In the genomic region with DNA sequence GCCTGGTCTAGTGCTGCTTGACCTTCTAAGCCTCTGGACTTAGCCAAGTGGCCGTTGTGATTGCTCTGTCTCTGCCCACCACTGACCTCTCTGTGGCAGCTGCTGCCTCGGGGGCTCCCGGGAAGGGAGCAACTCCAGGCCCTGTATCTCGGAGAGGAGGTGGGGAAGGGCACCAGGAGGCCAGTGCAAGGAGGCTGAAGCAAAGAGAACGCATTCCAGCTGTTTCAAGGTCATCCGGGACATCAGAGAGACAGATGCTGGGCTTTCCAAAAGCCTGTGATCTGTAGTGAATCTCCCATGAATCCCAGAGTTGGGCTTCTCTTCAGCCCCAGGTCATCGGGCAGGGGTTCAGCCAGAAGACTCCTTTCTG, we compare ENCODE assay signal across 9 mouse cellular contexts. TPM values are rescaled to one million over a fixed set of nuclear protein-coding genes. Genes with fewer than 3 reads are reported as not detected.
DNase-seq lines count a peak whose midpoint lies in the region; ATAC-seq and TF ChIP-seq lines count a peak whose summit lies in the region.
"Had no signal": no experiment of that assay in that cellular context is flagged by ENCODE, and none has a peak within 500 bp of the region (broad histone marks: within the 10 kb centered on the region; RNA-seq: fewer than 3 reads in every experiment).

No protein-coding gene starts in this region.

- peak overlapping the region; percentile 37; the same call in 1 of the 2 replicates for H3K27ac ChIP-seq in forebrain, postnatal 0 days (ENCODE audit: low read depth, low read length)
- peak overlapping the region; percentile 26; the same call in 1 of the 2 replicates for H3K27ac ChIP-seq in limb, embryonic 14.5 days (replicated peaks; ENCODE audit: low read depth, low read length)

- H3K9me3 ChIP-seq in forebrain, postnatal 0 days (ENCODE audit: low read length) = no peaks in the 10 kb centered on the region
- H3K9me3 ChIP-seq in limb, embryonic 14.5 days (ENCODE audit: control insufficient read depth, low read length) = no peaks in the 10 kb centered on the region

- H3K4me3 ChIP-seq in lung, adult 2 months (replicated peaks; ENCODE audit: extremely low read depth, low read depth, low read length) = no peak overlapping the region
- no peak overlapping the region for H3K4me3 ChIP-seq in forebrain, postnatal 0 days (ENCODE audit: low read depth, low read length)
- H3K4me3 ChIP-seq in limb, embryonic 14.5 days (replicated peaks; ENCODE audit: low read length) = no peak overlapping the region

- no peaks in the 10 kb centered on the region for H3K27me3 ChIP-seq in forebrain, postnatal 0 days (ENCODE audit: insufficient read depth, low read length)
- no peaks in the 10 kb centered on the region for H3K27me3 ChIP-seq in limb, embryonic 14.5 days (ENCODE audit: control insufficient read depth, insufficient read depth, low read length)

- H3K4me1 ChIP-seq in lung, adult 2 months (ENCODE audit: control insufficient read depth, insufficient read depth, low read length) = peaks cover 21% of the 10 kb centered on the region
- H3K4me1 ChIP-seq in forebrain, postnatal 0 days (ENCODE audit: insufficient read depth) = peaks cover 3% of the 10 kb centered on the region; the same call in 1 of the 2 replicates
- H3K4me1 ChIP-seq in limb, embryonic 14.5 days (ENCODE audit: control insufficient read depth, insufficient read depth, low read length) = peaks cover 18% of the 10 kb centered on the region

- no peak overlapping the region for H3K9ac ChIP-seq in forebrain, postnatal 0 days
- H3K9ac ChIP-seq in limb, embryonic 14.5 days (ENCODE audit: low read depth, low read length, severe bottlenecking) = no peak overlapping the region

- TF ChIP-seq CTCF in lung, adult 2 months (IDR thresholded peaks at IDR 0.05; ENCODE audit: insufficient read depth, low read length) = no peak
- no peak for TF ChIP-seq CTCF in forebrain, postnatal 0 days (IDR thresholded peaks at IDR 0.05; ENCODE audit: low read depth)

- peak; percentile 26 for DNase-seq in lung, adult 2 months
- no peak for DNase-seq in lung, postnatal 25 days (ENCODE audit: low spot score)
- no peak for DNase-seq in forebrain, postnatal 0 days
- no peak for DNase-seq in limb, embryonic 14.5 days (ENCODE audit: low spot score)
- peak; percentile 30 for DNase-seq in retina, postnatal 1 day
- no peak for DNase-seq in frontal cortex, adult 2 months (ENCODE audit: extremely low spot score in 1 of 2, low spot score in 1 of 2)
- DNase-seq in Muller cell, postnatal 12 days (ENCODE audit: inconsistent ontology term) = no peak
- DNase-seq: right cerebral cortex, postnatal 25 days had no signal

- no peaks in the 10 kb centered on the region for H3K36me3 ChIP-seq in forebrain, postnatal 0 days (ENCODE audit: insufficient read depth)
- no peaks in the 10 kb centered on the region for H3K36me3 ChIP-seq in limb, embryonic 14.5 days (ENCODE audit: control insufficient read depth, insufficient read depth, low read length)

- WGBS in lung, adult 2 months = 28% methylated on average over 7 of the region's 7 CpGs
- WGBS in forebrain, postnatal 0 days = 40% methylated on average over 7 of the region's 7 CpGs
- 9% methylated on average over 7 of the region's 7 CpGs for WGBS in limb, embryonic 14.5 days

- TF ChIP-seq POLR2A in lung, adult 2 months (IDR thresholded peaks at IDR 0.05; ENCODE audit: borderline replicate concordance, extremely low read depth, low read depth, low read length) = no peak
- TF ChIP-seq POLR2A in limb, embryonic 14.5 days (IDR thresholded peaks at IDR 0.05; ENCODE audit: borderline replicate concordance, extremely low read depth, insufficient read depth, insufficient read length) = no peak

- ATAC-seq in forebrain, postnatal 0 days = no peak
- ATAC-seq in limb, embryonic 14.5 days (ENCODE audit: low FRiP score, low read depth) = no peak

- H3K4me2 ChIP-seq in forebrain, postnatal 0 days (ENCODE audit: low read depth) = no peak overlapping the region
- no peak overlapping the region for H3K4me2 ChIP-seq in limb, embryonic 14.5 days (replicated peaks; ENCODE audit: low read depth, low read length, severe bottlenecking)

RNA-seq across cellular contexts. Expression of a gene that starts 54.5 kb away (rescaled TPM):
- polyA plus RNA-seq in lung, adult 2 months (2012; rRNA removed) = 13.6 and 14.5 TPM in 2 replicates
- total RNA-seq in forebrain, postnatal 0 days (2014; rRNA removed) = 1.8 and 3.0 TPM in 2 replicates
- 0.41 and 0.47 TPM in 2 replicates for polyA plus RNA-seq in forebrain, postnatal 0 days (2015; fragmentation: Nextera tagmentation; extraction: Ambion mirVana)
- 2.5 and 3.5 TPM in 2 replicates for polyA plus RNA-seq in limb, embryonic 14.5 days (2012; rRNA removed)
- polyA plus RNA-seq in limb, embryonic 14.5 days (2014; fragmentation: Nextera tagmentation; extraction: Ambion mirVana) = 0.73 and 1.0 TPM in 2 replicates
- 3.1 and 3.7 TPM in 2 replicates for polyA plus RNA-seq in frontal cortex, adult 2 months (2012; rRNA removed)
- total RNA-seq: granulocyte monocyte progenitor cell, adult 5-6 weeks had no signal

Comparison
In these comparisons a context has a peak if more than half of its experiments do, and no peak if none do; other contexts are left out.
1. DNase-seq: peak in lung, adult 2 months (single experiment) and retina, postnatal 1 day (single experiment); none in lung, postnatal 25 days (single experiment), forebrain, postnatal 0 days (single experiment), limb, embryonic 14.5 days (single experiment), frontal cortex, adult 2 months (0 of 2) and Muller cell, postnatal 12 days (single experiment).